Mouse (Mus musculus): ENCODE measurements at regions not wholly inside any gene's neighbourhood (a gene's known extent, or its start where the extent isn't known, plus 50 kb on each side); places are given as distances from the start of the nearest gene placed in this dataset.
"Not testable (repeated sequence)": the region's sequence is repeated elsewhere in the genome, so short reads cannot be mapped to it uniquely, and the experiment has no call there.

DNA sequence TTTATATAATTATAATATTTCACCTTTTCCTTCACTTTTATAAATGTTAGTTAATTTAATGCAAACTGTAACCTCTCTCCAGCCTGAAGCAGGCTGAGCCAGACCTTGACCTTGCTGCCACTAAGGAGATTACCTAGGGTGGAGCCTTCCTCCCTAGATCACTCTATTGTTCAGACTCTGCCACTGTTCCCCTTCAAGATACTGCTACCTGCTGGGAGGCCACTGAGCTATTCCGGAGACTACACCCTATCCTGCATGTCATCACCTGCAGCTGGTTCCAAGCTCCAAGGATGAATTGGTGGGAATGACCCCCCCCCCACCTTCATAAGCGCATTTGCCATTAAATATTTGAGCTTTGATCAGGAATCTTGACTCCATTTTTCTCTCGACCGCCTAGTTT is 58.8 kb upstream of the Olfr161 start:
- not testable (repeated sequence) for TF ChIP-seq USF2 (conservative IDR thresholded peaks at IDR 0.05; ENCODE audit: low read depth, low read length); NRF1 (IDR thresholded peaks at IDR 0.05; ENCODE audit: low read depth, low read length); POLR2A (IDR thresholded peaks at IDR 0.05; ENCODE audit: low read depth, low read length); SIN3A (IDR thresholded peaks at IDR 0.05; ENCODE audit: low read length); CTCF (conservative IDR thresholded peaks at IDR 0.05 in 1 of 2, IDR thresholded peaks at IDR 0.05 in 1 of 2; ENCODE audit: low read depth in 2 of 2, low read length in 2 of 2)

All from CH12.LX (cell line).